Mouse (Mus musculus) neural tube, embryonic 14.5 days (tissue): ENCODE data around the gene Ddx27. TPM values are rescaled to one million over a fixed set of nuclear protein-coding genes. Genes with fewer than 3 reads are reported as not detected.
A peak's percentile ranks its signal among the peaks of the same experiment; 100 is the strongest.

Source experiments
- ATAC-seq: fragments of 200-750 bp; cut with Nextera tagmentation; 2 replicates; pipeline ENCODE4 v1.8.0; 2017; ENCODE audit warnings: low read depth, mild to moderate bottlenecking, moderate TSS enrichment, moderate library complexity
- H3K27ac ChIP-seq: fragments of 300-500 bp; sonication (generic); 2 replicates; pipeline ENCODE4 v1.5.1; 2014; ENCODE audit warnings: low read depth, mild to moderate bottlenecking, control low read depth, low read length, moderate library complexity, mixed read lengths
- H3K27me3 ChIP-seq: fragments of 300-500 bp; sonication (generic); 2 replicates; pipeline ENCODE4 v1.6.1; 2014; ENCODE audit warnings: low read length; ENCODE audit not compliant: control insufficient read depth, insufficient read depth
- H3K36me3 ChIP-seq: fragments of 300-500 bp; sonication (generic); 2 replicates; pipeline ENCODE4 v1.6.1; 2014; ENCODE audit warnings: low read length, mixed read lengths; ENCODE audit not compliant: control insufficient read depth, insufficient read depth
- H3K4me1 ChIP-seq: fragments of 300-500 bp; sonication (generic); 2 replicates; pipeline ENCODE4 v1.6.1; 2014; ENCODE audit warnings: low read length; ENCODE audit not compliant: control insufficient read depth, insufficient read depth
- H3K4me2 ChIP-seq: fragments of 300-500 bp; sonication (generic); 2 replicates; pipeline ENCODE4 v1.6.1; 2014; ENCODE audit warnings: mild to moderate bottlenecking, low read depth, low read length, control low read depth
- H3K4me3 ChIP-seq: fragments of 300-500 bp; sonication (generic); 2 replicates; pipeline ENCODE4 v1.5.1; 2014; ENCODE audit warnings: low read depth, low read length, control low read depth, mixed read lengths
- H3K9ac ChIP-seq: fragments of 300-500 bp; sonication (generic); replicated peaks from 2 replicates; pipeline ENCODE4 v1.6.1; 2014; ENCODE audit warnings: low read depth, mild to moderate bottlenecking, control low read depth, low read length, mixed read lengths
- H3K9me3 ChIP-seq: fragments of 300-500 bp; sonication (generic); 2 replicates; pipeline ENCODE4 v1.6.1; 2016; ENCODE audit warnings: low read length; ENCODE audit not compliant: control insufficient read depth
- WGBS: fragments of 180-500 bp; shearing (Covaris S2); extraction: QIAGEN DNeasy Blood & Tissue Kit; methylation state at CpG from one replicate; pipeline ENCODE4 v1.1.7; 2014; 5-methylcytosine and 5-hydroxymethylcytosine counted together
- polyA plus RNA-seq: library from polyadenylated mRNA; unstranded; fragments of >200 nt; fragmentation: Nextera tagmentation; extraction: Ambion mirVana; gene quantifications from 2 replicates; pipeline ENCODE4 v1.2.1, GENCODE M21; 2014

Ddx27 gene
- polyA plus RNA-seq, 1 experiment from 2014 or later = 28.8 TPM

DNA sequence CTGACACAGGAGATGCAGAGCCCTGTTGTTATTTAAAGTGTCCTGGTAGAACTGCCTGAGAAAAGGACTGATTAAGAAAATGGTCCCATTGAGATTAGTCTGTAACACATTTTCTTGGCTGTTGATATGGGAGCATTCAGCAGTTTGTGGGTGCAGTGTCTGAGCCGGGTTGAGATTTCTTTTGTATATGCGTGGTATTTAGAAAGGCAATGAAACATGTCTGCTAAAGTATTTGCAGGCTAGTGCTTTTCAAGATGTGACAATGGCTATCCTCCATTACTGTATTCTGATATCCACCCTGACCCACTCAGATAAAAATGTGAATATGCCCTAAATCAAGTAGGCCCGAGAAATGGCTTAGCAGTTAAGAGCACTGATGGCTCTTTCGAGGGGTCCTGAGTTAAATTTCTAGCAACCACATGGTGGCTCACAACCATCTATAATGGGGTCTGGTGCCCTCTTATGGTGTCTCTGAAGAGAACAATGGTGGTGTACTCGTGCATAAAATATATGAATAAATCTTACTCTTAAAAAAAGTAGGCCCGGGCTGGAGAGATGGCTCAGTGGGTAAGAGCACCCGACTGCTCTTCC, 49.0 kb downstream of the Ddx27 start:
- Histone ChIP-seq H3K4me1 (peaks cover 23% of the 10 kb centered on the region), H3K4me2 (peak overlapping the region; percentile 85), H3K9me3 (no peaks in the 10 kb centered on the region), H3K27ac (peak overlapping the region; percentile 64), H3K9ac (peak overlapping the region; percentile 73), H3K4me3 (peak overlapping the region; percentile 76), H3K27me3 (no peaks in the 10 kb centered on the region), H3K36me3 (peaks cover 22% of the 10 kb centered on the region)
- ATAC-seq = no peak
- WGBS = 0% methylated on average over 7 of the region's 7 CpGs

- Histone ChIP-seq H3K9ac (peak overlapping the region; percentile 58), H3K27me3 (no peaks in the 10 kb centered on the region), H3K4me2 (peak overlapping the region; percentile 85), H3K36me3 (peaks cover 21% of the 10 kb centered on the region), H3K4me3 (peak overlapping the region; percentile 76), H3K27ac (peak overlapping the region; percentile 28; the same call in 1 of the 2 replicates), H3K9me3 (no peaks in the 10 kb centered on the region), H3K4me1 (peaks cover 23% of the 10 kb centered on the region)
- no peak for ATAC-seq
- 29% methylated on average over 9 of the region's 9 CpGs for WGBS
These were observed 49.8 kb downstream of the Ddx27 start for GRCm38 (mm10) chr2:167064601-167065295.

DNA sequence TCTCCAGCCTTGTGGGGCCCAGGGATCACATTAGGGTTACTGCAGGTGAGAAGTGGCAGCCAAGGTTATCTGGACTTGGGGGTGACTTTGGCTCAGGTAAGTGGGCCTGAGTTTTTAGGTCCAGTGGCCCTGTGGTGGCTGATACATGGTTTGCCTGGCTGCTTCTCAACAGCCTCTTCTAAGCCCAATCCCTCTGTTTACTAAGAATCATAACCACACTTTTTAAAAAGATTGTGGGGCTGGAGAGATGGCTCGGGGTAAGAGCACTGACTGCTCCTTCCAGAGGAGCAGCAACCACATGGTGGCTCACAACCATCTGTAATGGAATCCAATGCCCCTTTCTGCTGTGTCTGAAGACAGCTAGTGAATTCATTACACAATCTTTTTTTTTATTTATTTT, 51.0 kb downstream of the Ddx27 start:
- H3K9me3 ChIP-seq = no peaks in the 10 kb centered on the region

DNA sequence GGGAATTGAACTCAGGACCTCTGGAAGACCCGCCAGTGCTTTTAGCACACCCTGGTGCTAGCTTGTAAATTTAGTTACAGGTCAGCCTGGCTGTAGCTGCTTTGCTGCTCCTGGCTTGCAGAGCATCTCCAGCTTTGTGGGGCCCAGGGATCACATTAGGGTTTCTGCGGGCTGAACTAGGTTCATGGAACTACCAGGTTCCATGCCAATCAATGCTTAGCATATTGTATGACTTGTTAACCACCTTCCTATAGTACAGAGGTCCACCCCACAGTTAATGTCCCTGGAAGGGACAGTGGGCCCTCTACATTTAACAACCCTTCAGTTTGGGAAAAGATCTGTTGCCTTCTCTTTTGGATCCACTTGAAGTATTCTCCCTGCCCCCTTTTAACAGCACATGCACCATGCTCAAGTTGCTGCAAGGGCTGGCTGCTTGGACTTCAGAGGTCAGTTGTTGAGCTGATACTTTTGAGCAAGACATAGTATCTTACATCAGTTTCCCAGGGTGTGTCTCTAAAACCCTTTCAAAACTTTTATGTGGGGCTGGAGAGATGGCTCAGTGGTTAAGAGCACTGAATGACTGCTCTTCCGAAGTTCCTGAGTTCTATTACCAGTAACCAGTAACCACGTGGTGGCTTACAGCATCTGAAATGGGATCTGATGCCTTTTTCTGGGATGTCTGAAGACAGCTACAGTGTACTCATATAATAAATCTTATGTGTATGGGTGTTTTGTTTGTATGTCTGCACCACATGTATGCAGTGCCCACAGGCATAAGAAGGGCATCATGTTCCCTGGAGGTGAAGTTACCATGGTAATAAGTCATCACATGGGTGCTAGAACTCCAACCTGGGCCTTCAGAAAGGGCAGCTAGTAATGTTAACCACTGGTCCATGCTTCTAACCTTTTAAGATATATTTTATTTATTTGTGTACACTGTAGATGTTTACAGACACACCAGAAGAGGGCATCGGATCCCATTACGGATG, 51.8 kb downstream of the Ddx27 start:
- H3K36me3 ChIP-seq = peaks cover 18% of the 10 kb centered on the region
- H3K4me3 ChIP-seq = no peak overlapping the region
- no peak overlapping the region for H3K9ac ChIP-seq
- no peaks in the 10 kb centered on the region for H3K9me3 ChIP-seq
- WGBS = 31% methylated on average over 6 of the region's 6 CpGs
- no peak for ATAC-seq
- H3K4me1 ChIP-seq = peaks cover 15% of the 10 kb centered on the region
- H3K27ac ChIP-seq = no peak overlapping the region
- H3K27me3 ChIP-seq = no peaks in the 10 kb centered on the region
- H3K4me2 ChIP-seq = no peak overlapping the region

More for the DNA sequence above, 51.0 kb downstream of the Ddx27 start:
- Histone ChIP-seq H3K9ac (no peak overlapping the region), H3K4me3 (no peak overlapping the region), H3K4me2 (no peak overlapping the region), H3K27ac (no peak overlapping the region), H3K27me3 (no peaks in the 10 kb centered on the region), H3K4me1 (peaks cover 23% of the 10 kb centered on the region), H3K36me3 (peaks cover 18% of the 10 kb centered on the region)
- 53% methylated on average over 1 of the region's 1 CpGs for WGBS
- no peak for ATAC-seq

- Histone ChIP-seq H3K4me3 (no peak overlapping the region), H3K4me2 (no peak overlapping the region), H3K36me3 (peaks cover 18% of the 10 kb centered on the region), H3K27ac (no peak overlapping the region), H3K27me3 (no peaks in the 10 kb centered on the region), H3K4me1 (peaks cover 14% of the 10 kb centered on the region), H3K9ac (no peak overlapping the region), H3K9me3 (no peaks in the 10 kb centered on the region)
- 49% methylated on average over 6 of the region's 6 CpGs for WGBS
- no peak for ATAC-seq
These were observed 52.6 kb downstream of the Ddx27 start for GRCm38 (mm10) chr2:167067575-167067974.

DNA sequence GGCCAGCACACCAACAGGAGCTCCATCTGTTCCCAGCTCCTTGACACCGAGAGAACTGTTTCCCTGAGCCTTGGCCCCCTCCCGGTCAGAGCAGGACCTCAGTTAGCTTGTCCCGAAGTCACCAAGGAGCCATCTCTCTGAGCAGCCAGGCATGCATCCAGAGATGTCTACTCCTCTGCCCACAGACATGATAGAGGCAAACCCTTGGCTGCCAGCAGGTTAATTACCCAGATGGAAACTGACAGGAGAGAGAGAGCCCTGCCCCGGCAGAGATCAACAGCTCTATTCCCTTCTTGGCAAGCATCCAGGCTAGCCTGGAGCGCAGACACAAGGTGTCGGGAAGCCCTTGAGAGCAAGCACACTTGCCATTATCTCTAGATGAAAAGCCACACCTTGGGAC, 55.3 kb downstream of the Ddx27 start:
- no peak overlapping the region for H3K27ac ChIP-seq
- H3K4me3 ChIP-seq = no peak overlapping the region
- H3K27me3 ChIP-seq = no peaks in the 10 kb centered on the region
- peaks cover 6% of the 10 kb centered on the region; the same call in 1 of the 2 replicates for H3K4me1 ChIP-seq
- ATAC-seq = no peak
- H3K9ac ChIP-seq = no peak overlapping the region
- peaks cover 11% of the 10 kb centered on the region; the same call in 1 of the 2 replicates for H3K36me3 ChIP-seq
- H3K4me2 ChIP-seq = no peak overlapping the region
- 44% methylated on average over 6 of the region's 6 CpGs for WGBS
- H3K9me3 ChIP-seq = no peaks in the 10 kb centered on the region

DNA sequence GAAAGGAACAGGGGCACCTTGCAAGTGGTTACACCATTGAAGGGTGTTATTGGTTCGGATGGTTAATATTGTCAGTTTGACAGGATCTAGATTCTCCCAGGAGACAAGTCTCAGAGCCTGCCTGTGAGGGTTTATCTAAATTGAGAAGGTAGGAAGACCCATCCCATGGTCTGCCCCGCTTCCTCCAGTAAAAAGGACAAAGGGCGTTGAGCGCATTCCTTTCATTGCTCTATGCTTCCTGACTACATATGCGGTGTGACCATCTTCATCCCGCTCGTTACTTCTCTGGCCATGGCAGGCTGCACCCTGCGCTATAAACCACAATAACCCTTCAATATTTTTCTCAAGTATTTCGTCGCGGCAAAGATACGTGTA, 56.3 kb downstream of the Ddx27 start:
- Histone ChIP-seq H3K4me2 (peak overlapping the region; percentile 59), H3K9ac (peak overlapping the region; percentile 52), H3K4me1 (no peaks in the 10 kb centered on the region), H3K36me3 (peaks cover 1% of the 10 kb centered on the region; the same call in 1 of the 2 replicates), H3K9me3 (no peaks in the 10 kb centered on the region), H3K4me3 (peak overlapping the region; percentile 43), H3K27ac (peak overlapping the region; percentile 81), H3K27me3 (no peaks in the 10 kb centered on the region)
- ATAC-seq = no peak
- WGBS = 21% methylated on average over 12 of the region's 12 CpGs

DNA sequence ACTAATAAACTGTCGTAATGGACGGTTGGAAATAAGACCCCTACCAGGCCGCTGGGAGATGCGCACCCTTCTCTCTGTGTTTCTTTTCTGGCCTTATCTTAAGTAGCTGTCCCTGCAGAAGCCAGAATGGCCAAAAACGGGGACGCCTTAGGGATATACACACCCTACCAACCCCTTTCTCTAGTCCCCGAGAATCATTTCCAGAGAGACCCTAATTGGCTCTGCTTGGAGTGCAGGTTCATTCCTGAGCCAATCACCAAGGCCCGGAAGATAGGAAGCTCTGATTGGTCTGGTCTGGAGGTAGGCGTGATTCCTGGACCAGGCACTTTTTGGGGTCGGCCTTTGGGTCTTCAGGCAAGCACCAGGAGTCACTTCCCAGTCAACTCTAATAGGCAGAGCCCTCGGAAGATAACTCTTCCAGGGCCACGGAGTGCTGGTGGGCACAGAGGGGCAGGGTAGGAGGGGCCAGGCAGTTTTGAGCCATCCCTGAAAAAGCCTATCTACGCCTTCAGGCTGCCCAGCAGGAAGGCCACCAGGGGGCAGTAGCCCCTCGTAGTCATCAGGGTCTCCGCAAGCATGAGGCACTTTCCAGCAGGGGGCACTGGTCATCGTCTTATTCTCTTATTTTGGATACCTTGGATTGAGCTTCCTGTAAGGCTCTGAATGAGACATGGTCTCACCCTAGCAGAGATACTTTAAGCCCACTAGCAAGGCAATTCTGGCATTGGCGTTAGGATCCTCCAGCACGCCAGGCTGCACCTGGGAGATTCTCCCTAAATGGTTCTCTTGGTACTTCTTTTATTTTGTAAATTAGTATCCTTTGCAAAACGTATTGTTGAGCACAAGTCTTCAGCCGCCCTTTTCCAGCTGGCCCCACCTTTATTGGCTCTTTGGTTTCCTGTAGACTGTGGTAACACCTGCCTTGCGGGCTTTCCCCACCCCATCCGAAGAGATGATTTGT, 56.9 kb downstream of the Ddx27 start:
- Histone ChIP-seq H3K4me3 (peak overlapping the region; percentile 43), H3K9ac (peak overlapping the region; percentile 52), H3K36me3 (no peaks in the 10 kb centered on the region), H3K9me3 (no peaks in the 10 kb centered on the region), H3K4me1 (no peaks in the 10 kb centered on the region), H3K27me3 (no peaks in the 10 kb centered on the region), H3K4me2 (peak overlapping the region; percentile 59), H3K27ac (peak overlapping the region; percentile 81)
- peak; percentile 98 for ATAC-seq
- WGBS = 8% methylated on average over 22 of the region's 22 CpGs
